Mouse (Mus musculus): ENCODE results near the gene Yif1a. TPM values are rescaled to one million over a fixed set of nuclear protein-coding genes. Genes with fewer than 3 reads are reported as not detected.
"Not testable (repeated sequence)": the region's sequence is repeated elsewhere in the genome, so short reads cannot be mapped to it uniquely, and the experiment has no call there.

Gene Yif1a
- total RNA-seq, 2 experiments from 2014 or later: 1.9 to 7.1 TPM

- no peak for ATAC-seq (replicated peaks; ENCODE audit: low FRiP score, poor library complexity, severe bottlenecking)
Measured at GRCm38 (mm10) chr19:5082596-5082995, 5.7 kb upstream of the Yif1a start.

DNA sequence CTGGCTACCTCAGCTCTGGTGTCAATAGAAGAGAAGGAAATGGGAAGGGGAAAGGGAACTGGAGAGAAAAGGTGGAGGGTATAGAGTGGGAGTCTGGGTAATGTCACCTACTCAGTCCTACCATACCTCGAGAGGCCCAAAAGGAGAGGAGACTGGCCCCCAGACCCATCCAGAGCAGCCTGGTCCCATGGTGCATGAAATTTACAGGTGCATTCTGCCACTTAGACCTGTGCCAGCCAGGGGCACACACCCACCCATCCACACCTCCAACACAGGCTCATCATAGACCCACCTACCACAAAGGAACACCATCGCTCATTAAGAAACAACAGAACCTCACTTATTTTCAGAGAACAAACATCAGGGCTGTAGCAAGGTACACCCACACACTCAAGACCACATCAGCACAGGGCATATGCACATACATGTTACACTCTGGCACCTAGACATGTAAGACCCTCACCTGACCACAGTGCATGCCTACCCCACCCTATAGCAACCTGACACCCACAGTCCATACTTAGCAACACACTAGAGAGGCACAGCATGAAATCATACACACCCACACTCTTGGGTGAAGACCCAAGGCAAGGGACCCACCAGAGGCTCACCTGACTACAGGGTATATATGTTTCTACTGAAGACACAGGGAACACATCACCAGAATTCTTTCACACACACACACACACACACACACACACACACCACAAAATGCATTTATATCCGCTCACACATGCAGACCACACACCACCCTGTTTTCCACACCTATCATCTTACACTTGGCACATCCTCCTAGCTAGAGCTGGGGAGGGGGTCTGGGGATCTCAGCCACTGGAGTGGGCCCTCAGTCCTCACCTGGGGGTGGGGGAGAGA is 4.1 kb upstream of the Yif1a start:
- no peak for ATAC-seq (replicated peaks; ENCODE audit: low FRiP score, poor library complexity, severe bottlenecking)

DNA sequence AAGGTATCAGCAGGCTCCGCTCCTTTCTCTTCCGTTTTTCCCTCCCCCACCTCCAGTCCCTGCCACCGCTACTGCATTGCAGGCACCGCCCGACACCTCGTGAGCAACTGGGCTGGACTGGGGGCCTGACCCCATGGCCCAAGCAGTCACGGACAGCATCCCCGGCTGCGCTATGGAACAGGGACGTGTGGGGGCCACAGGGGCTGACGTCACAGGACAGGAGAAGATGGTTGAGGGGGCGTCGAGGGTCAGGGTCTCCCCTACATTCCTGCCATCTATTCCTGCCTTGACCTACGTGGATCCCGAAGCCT is 3.5 kb upstream of the Yif1a start:
- no peak for ATAC-seq (replicated peaks; ENCODE audit: low FRiP score, poor library complexity, severe bottlenecking)

GRCm38 (mm10) chr19:5085145-5085863 is 3.0 kb upstream of the Yif1a start, which contains the start of gene Tmem151a:
Gene Tmem151a (minus strand): TSS chr19:5085531.
- ATAC-seq (replicated peaks; ENCODE audit: low FRiP score, poor library complexity, severe bottlenecking): 0 out of 2 replicates have a peak, but pooled peaks have one; percentile 33

DNA sequence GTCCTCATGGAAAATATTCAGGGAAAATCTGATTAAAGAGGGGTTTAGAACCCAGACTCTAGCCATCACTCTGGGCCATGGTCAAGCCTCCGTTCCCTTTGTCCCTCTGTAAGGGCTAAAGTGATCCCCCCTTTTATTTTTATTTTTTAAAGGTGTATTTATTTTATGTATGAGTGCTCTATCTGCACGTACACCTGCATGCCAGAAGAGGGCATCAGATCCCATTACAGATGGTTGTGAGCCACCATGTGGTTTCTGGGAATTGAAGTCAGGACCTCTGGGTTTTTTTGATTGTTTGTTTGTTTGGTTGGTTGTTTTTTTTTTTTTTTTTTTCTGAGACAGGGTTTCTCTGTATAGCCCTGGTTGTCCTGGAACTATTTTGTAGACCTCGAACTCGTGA is 1.8 kb upstream of the Yif1a start:
- ATAC-seq (replicated peaks; ENCODE audit: low FRiP score, poor library complexity, severe bottlenecking): not testable (repeated sequence)

DNA sequence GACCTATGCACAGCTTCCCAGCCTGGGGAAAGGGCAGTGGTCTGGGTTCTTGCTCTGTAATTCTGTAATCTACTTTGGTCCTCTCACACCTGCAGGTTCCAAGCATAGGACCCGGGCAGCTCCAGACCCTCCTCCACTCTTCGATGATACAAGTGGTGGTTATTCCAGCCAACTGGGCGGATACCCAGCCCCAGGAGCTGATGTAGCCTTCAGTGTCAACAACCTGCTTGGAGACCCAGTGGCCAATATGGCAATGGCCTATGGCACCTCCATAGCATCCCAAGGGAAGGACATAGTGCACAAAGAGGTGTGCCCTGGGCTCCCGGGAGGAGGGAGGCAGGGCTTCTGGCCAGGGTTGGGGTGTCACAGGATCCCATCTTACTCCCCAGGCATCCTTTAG is 986 bp downstream of the Yif1a start:
- no peak for ATAC-seq (replicated peaks; ENCODE audit: low FRiP score, poor library complexity, severe bottlenecking)

GRCm38 (mm10) chr19:5092083-5092482 is 3.7 kb downstream of the Yif1a start:
- no peak for ATAC-seq (replicated peaks; ENCODE audit: low FRiP score, poor library complexity, severe bottlenecking)

DNA sequence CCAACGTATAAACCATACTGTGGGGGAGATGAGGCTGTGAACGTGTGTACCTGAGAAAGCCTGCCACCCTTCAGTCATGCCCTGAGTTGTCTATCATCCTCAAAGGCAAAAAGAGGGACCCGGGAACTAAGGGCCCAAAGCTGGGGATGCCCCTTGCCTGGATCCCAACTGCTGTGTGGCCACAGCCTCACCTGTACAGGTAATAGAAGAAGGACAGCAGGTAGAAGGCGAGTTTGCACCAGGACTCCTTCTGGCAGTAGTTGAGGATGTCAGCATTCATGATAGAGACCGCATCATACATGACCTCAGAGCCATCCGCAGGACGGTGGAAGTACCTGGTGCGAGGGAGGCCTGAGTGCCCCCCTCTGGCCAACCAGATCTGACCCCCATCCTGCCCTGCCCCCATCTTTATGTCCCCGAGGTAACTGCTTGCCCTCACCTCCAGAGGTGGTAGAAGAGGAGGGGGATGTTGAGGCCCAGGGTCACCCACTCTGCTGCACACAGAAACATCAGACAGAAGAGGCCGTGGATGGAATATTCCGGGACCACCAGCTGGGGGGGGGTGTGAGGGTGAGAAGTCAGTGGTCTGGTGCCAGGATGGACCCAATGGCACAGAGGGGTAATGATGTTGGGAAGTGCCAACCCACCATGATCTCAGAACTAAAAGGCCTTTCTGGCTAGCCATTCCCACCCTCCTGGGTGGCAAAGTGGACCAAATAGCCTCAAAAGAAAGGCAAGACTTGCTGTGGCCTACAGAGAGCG is 5.3 kb downstream of the Yif1a start:
- 0 out of 2 replicates have a peak, but pooled peaks have one; percentile 2 for ATAC-seq (replicated peaks; ENCODE audit: low FRiP score, poor library complexity, severe bottlenecking)

- peak; percentile 74 for ATAC-seq (replicated peaks; ENCODE audit: low FRiP score, poor library complexity, severe bottlenecking)
Measured at GRCm38 (mm10) chr19:5094243-5094632, 5.9 kb downstream of the Yif1a start.

- ATAC-seq (replicated peaks; ENCODE audit: low FRiP score, poor library complexity, severe bottlenecking): no peak
Measured at GRCm38 (mm10) chr19:5094746-5095417, 6.5 kb downstream of the Yif1a start.

DNA sequence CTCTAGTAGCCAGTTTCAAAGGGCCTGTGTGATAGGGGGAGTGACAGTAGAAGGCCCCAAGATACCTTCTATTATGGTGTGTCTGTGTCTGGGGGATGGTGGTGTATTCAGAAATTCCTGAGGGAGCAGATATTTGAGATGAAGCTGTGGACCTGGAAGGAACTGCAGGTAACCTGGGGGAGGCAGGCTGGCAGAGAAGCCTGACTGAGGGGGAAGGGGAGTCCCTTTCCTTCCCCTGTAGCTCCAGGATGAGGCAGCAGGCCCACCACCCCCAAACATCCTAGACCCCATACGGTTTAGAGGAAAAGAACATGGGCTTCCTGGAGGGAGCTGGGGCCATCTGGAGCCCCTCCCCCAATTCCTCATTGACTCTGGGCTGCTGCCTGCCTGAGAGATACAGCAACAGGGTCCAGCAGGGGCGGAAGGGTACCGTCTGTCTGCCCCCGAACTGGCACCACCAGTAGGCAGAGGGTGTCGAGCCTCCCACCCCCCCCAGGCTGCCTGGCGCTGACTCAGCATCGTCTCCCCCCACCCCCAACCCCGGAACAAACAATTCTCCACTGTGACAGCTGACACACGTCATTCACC is 7.6 kb downstream of the Yif1a start:
- no peak for ATAC-seq (replicated peaks; ENCODE audit: low FRiP score, poor library complexity, severe bottlenecking)

DNA sequence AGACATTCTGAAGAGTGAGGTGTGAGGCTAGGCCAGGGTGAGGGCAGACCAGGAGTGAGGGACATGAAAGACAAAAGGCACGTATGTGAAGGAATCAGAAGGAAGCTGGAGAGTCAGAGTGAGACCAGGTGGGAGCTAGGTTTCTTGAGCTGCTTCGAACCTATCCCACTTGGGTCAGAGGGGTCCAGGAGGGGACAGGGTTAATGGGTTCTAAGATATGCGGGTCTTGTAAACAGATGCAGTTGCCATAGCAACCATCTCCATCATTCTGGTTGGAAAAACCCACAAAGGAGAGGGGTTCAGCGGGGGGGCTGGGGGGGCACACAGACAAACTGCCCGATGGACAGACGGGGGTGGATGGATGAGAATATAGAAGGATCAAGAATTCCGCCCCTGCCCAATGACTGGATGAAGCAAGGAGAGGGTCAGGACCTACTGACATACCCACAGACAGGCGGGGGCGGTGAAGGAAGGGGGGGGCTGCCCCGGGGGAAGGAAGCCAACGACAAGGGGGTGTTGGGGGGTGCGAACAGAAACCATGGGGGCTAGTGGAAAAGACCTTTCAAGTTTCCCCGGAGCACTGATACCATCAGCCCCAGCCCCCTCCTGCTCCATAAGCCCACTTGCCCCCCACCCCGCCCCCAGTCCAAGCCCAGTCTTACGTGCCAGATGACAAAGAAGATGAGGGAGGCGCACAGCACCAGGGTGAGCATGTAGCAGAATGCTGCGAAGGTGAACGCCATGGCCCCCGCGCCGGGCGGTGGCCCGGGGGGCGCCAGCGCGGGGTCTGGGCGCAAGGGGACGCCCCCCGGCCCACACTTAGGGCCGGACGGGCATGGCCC is 9.4 kb downstream of the Yif1a start:
- ATAC-seq (replicated peaks; ENCODE audit: low FRiP score, poor library complexity, severe bottlenecking): no peak

GRCm38 (mm10) chr19:5098363-5099143 is 10.2 kb downstream of the Yif1a start, which contains the start of gene Cnih2:
Gene Cnih2 (minus strand): TSS chr19:5098521.
- no peak for ATAC-seq (replicated peaks; ENCODE audit: low FRiP score, poor library complexity, severe bottlenecking)

DNA sequence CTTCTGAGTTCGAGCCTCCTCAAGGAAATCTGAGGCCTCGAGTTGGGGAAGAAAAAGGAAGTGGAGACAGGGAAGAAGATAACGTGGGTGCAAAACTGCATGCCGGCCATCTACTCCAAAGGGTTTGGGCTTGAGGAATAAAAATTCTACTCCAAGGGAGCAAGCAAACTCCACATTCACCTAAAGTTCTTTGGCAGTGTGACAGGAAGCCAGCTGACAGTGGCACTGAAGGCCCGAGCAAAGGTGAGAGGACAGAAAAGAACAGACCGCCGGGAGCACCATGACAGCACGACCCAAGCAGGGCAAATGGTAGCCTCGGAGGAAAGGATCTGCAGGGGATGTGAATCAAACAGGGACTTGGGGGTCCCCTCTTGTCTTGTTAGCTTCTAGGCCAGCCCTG is 17.7 kb downstream of the Yif1a start:
- peak; percentile 23; the same call in 1 of the 2 replicates for ATAC-seq (replicated peaks; ENCODE audit: low FRiP score, poor library complexity, severe bottlenecking)

GRCm38 (mm10) chr19:5106731-5107191 is 18.4 kb downstream of the Yif1a start, which contains the start of gene Rab1b:
Gene Rab1b (minus strand): TSS chr19:5107072.
- peak; percentile 93 for ATAC-seq (replicated peaks; ENCODE audit: low FRiP score, poor library complexity, severe bottlenecking)

DNA sequence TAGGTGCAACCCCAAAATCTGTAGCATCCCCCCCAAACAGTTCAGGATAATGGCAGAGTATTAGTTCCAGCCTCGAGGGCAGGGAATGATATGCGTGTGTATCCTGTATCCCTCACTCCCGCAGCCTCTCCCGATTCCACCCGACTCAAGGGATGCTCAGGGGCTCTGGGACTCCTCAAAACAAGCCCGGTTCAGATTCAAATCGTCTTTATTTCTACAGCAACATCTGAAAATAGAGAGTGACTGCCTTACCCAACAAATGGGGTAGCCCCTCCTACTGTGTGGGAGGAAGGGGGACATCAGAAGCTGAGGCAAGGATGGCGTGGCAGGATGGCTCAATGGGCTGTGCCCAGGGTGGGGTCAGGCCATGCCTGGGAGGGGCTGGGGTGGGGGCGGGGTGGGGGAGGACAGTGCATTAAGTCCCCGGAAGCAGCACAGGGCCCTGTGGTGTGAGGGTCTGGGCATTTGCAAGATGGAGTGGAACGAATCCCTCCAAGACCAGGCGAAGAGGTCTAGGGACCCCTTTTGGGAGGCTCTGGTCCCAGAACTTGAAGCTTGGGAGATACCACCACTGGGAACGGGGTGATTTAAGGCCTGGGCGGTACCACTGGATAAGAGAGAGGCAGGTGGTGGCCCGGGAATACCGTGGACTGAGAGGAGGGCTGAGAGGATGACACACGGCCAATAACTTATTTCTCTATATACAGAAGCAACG is 19.4 kb downstream of the Yif1a start:
- ATAC-seq (replicated peaks; ENCODE audit: low FRiP score, poor library complexity, severe bottlenecking): no peak

GRCm38 (mm10) chr19:5108271-5108575 is 19.9 kb downstream of the Yif1a start:
- no peak for ATAC-seq (replicated peaks; ENCODE audit: low FRiP score, poor library complexity, severe bottlenecking)

All from erythroblast, adult 5-6 weeks (primary cell).